Mouse (Mus musculus): Measurements from ENCODE around the gene Sept10.

Gene Sept10

DNA sequence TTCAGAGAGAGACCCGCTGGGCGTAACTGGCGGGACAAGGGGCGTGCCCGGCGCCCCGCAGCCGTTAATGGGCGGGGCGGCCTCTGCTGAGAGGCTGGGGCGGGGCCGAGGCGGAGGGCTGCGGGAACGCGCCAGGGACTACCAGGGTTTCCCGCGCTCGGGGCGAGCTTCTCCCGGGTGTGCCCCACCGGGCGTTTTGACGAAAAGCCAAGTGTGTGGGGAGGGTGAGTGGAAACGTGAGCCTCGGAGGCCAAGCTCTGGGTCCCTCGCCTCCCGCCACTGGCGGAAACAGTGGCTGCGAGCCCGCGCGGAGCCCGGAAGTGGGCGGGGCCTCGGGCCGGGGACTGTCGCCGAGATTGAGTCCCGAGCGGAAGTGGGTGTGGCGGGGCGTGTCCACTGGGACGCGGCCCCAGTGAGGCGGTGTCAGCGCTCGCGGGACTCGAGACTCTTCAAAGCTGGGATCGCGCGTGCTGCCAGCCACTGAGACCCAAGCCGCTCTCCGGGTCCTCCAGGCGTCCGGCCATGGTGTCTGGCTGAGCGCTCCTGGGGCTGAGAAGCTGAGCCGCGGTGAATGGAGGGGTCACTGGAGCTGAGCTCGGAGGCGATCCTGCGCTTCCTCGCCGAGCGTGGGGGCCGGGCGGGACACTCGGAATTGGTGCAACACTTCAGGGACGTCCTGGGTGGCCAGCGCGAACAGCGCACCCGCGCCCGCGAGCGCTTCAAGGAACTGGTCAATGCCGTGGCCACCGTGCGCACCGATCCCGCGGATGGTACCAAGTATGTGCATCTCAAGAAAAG, at the start of gene Sept10, which contains the start of gene Sowahc:
Gene Sept10 (minus strand): TSS at position 375 of the 798 bp plus-strand sequence.
Gene Sowahc (plus strand): TSS at position 481 of the 798 bp plus-strand sequence.
- DNase-seq (ENCODE audit: low read depth in 1 of 2, low spot score in 2 of 2) = peak; percentile 94 to 98

DNA sequence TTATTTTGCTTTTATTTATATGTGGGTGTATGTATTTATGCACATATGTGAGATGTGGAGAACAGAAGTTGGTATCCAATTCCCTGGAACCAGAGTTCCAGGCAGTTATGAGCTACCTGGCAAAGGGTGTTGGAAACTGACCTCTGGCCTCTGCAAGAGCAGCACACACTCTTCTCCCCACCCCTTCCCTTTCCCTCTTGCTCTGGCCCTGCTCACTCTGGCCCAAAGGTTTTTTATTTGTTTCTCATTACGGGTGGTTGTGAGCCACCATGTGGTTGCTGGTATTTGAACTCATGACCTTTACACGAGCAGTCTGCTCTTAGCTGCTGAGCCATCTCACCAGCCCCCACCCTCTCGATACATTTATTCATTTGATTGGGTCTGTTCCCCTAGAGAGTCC, 47.1 kb upstream of the Sept10 start:
- no peak for DNase-seq (ENCODE audit: low read depth in 1 of 2, low spot score in 2 of 2)

DNA sequence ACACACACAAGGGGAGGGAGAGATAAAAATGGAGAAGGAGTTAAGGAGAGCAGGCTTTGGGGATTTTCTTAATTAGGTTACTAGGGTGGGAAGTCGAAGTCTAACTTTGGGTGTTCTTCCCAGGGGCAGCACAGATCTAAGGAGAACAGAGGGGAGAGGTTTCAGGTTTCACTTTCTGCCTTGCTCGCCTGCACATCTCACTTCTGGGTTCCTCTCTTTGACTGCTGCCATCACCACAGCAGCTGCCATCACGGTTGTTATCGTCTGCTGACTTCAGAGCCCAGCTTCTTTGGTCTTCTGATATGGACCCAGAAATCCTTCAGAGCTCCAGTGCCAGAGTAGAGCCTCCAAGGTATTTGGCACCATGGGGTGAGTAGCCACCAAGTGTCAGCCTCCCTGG, 46.5 kb upstream of the Sept10 start:
- DNase-seq (ENCODE audit: low read depth in 1 of 2, low spot score in 2 of 2) = no peak

DNA sequence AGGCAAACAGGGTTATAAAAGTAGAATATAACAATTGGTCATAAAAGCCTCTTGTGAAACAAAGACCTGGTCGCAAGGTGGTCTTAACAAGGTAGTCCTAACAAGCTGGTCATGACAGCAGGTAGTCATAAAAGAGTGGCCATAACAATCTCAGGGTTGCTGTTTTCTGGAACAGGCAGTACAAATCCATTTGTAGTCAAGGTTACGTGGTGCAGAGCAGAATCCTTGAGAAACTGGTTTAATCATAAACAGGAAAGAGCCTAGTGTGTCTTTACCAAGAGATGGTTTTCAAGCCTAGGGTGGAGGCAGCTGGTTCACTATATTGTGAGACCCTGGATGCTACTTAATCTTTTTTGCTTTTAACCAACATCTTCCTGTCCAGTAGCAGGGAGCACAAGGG, 45.6 kb upstream of the Sept10 start:
- DNase-seq (ENCODE audit: low read depth in 1 of 2, low spot score in 2 of 2) = no peak

DNA sequence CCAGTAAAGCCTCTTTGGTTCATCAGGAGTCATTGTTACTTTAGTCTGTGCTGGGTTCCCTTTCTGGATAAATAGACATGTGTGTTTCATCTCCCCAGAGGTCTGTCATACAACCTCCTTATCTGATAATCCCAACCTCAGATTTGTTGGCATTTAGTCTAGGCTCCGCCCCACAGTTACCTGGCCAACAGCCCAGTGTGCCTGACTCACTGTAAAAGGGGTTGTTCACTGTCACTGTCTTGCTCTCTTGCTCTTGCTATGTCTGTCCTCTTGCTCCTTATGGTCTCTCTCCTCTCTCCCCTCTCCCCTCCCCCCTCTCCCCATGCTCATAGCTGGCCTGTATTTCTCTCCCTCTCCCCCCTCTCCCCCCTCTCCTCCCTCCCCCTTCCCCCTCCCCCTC, 44.5 kb upstream of the Sept10 start:
- DNase-seq (ENCODE audit: low read depth in 1 of 2, low spot score in 2 of 2) = no peak

DNA sequence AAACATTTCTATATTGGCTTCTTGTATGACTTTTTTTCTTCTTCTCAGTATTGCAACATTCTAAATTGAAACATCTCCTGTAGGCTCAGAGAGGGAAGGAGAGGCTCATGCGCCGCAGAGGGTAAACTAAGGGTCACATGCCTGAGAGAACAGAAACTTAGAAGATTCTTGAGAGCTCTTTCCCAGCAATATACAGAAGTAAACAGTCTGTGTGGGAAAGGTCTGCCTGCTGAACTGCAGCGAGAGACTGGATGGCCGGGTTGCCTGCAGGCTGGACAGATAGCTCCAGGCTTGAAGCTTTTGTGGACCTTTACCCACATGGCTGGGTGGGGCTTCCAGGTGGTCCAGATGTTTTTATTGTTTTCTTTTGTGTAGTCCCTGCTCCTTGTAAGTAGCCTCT, 44.0 kb upstream of the Sept10 start:
- DNase-seq (ENCODE audit: low read depth in 1 of 2, low spot score in 2 of 2) = peak; percentile 42 to 49

DNA sequence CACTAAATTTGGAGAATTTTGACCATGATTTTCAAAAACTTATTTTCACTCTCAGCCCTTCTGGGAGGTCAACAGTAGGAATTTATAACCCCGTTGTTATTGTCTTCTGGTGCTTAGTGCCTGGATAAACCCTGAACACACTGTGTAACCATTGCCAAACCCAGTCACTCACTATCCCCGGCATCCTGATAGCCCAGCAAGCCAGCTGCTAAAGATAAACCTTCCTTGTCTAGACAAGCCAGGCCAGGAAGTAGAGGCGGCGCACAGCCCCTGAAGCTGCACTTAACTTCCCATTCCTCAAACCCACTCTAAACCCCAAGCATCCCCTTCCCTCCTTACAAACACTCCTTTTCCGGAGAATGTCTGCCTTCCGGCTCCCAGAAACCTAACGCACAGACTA, 43.4 kb upstream of the Sept10 start:
- no peak for DNase-seq (ENCODE audit: low read depth in 1 of 2, low spot score in 2 of 2)

DNA sequence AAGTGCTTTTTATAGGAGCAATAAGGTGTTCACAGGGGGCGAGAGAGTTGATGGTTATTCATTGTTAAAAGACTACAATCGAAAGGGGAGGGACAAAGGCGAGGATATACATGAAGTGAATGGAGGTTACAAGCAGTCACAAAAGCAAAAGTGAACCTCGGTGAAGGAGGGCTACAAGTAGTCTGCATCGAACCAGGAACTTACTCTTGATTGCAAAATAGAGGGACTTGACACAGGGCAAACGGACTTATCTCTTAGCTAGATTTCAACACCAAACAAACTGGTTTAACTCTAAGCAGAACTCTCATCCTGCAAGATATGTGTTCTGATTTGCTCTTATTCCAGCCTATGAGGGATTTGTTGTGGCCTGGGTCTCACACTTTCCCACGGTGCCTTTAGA, 41.3 kb upstream of the Sept10 start:
- no peak for DNase-seq (ENCODE audit: low read depth in 1 of 2, low spot score in 2 of 2)

DNA sequence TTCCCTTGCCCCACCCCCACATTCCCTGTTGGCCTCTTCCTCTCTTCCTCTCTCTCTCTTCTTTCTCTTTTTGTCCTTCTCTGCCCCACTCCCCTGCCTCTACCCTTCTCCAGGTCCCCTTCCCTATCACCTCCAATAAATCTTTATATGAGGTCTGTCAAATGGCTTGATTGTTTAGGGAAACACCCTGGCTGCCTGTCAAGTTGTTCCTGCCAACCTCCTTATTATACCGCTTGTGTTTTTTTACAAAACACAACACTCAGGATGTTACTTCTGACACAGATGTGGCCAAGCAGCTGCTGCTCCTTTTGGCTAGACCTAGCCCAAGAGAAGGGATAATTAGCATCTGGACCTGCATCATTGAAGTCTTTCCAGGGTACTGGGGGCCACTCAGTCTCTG, 40.4 kb upstream of the Sept10 start:
- no peak for DNase-seq (ENCODE audit: low read depth in 1 of 2, low spot score in 2 of 2)

DNA sequence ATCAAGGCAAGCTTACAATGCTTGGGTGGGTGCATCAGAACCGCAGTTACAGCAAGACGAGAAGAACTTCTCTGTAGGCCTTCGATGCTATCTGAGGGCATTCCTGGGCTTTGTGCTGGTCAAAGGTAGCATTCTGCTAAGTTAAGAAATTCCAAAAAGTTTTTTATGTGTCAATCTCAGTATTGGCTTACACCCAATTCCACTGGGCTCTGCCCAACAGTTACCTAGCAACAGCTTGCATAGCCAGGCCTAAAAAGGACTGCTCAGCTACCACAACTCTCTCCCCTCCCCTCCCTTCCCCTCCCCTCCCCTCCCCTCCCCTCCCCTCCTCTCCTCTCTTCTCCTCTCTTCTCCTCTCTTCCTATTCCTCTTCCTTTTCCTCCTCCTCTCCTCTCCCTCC, 40.0 kb upstream of the Sept10 start:
- no peak for DNase-seq (ENCODE audit: low read depth in 1 of 2, low spot score in 2 of 2)

DNA sequence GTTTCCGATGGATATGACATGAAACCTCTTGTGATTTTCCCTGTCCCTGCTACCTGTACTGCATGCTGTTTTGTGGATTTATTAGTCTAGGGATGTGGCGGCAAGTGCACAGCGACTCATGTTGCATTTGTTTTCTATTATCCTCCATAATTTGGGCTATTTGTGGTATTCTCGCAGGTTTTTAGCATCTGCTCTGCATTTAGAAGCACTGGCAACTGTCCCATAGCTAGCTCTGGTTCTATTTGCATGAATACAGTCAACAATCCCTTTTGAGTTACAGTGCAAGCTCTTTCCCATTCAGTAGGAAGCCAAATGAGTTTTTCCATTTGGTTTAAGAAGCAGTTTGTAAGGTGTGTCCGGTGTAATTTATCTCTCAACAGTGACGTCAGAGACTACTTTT, 37.9 kb upstream of the Sept10 start:
- no peak for DNase-seq (ENCODE audit: low read depth in 1 of 2, low spot score in 2 of 2)

DNA sequence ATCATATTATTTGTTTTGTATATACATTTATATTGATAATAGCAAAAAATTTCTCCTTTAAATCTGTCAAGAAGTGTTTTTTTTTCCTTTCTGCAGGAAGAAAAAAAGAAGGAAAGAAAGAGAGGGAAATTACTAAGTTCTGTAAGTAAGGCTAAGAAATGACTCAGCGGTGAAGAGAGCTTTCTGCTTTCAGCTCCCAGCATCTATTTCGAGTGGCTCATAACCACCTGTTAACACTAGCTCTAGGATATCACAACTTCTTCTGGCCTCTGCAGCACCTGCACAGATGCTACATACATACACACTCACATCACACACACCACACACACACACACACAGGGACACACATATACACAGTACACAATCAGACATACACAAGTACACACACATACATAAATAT, 34.9 kb upstream of the Sept10 start:
- no peak for DNase-seq (ENCODE audit: low read depth in 1 of 2, low spot score in 2 of 2)

DNA sequence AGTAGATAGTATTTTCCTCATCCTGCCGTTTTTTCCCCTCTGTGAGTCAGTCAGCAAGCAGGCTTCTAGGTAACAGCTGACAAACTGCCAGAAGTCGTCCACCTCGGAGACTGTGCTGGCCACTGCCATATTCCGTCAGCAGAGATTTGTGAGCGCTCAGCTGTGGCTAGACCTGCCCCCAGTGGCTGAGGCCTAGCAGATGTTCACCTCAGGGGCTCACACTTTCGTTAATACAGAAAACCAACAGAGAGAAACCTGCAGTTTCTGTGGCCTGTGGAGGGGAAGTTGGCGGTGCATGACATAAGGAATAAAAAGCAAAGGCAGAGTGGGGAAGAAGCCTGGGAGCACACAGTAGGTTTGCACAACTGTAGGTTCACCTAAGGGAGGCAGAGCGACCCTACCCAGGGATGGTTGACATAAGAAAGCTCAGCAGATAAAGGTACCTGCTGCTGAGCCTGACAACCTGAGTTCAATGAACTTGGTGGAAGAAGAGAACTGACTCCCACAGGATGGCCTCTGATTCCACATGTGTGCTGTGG, 32.0 kb upstream of the Sept10 start:
- DNase-seq (ENCODE audit: low read depth in 1 of 2, low spot score in 2 of 2) = no peak

DNA sequence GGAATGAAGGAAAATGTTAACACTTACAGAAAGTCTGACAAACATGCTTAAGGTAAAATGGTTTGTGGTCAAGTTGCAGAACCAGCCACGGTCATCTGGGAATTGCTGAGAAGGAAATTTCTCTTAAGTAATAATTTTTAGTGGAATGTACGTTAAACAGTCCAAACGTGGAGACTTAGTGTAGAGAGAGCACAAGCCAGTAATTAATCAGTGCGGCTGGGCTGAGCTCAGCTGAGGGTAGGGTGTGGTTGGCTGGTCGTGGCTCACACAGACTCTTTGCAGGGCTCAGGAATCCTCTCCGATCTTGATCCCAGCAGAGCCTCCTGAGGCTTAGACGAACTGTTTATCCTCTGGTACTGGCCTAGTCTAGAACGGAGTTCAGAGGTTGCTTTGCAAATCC, 30.7 kb upstream of the Sept10 start:
- no peak for DNase-seq (ENCODE audit: low read depth in 1 of 2, low spot score in 2 of 2)

DNA sequence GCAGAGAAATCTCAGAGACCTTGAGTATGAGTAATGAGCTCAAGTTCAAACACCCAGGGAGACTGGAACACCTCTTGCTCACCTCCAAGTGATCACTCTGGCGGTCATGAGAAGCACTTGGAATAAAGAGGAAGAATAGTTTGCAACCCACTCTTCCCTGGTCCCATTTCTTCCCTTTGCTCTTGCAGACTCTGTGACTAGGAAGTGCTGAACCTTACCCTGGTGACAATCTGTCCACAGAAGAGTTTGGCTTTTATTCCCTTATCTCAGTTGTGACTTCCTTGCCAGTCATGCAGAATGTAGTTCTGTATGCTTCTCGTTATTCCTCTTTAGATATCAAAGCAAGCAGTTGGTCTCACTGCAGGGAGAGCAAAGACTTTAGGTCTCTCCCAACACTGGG, 30.3 kb upstream of the Sept10 start:
- DNase-seq (ENCODE audit: low read depth in 1 of 2, low spot score in 2 of 2) = no peak

DNA sequence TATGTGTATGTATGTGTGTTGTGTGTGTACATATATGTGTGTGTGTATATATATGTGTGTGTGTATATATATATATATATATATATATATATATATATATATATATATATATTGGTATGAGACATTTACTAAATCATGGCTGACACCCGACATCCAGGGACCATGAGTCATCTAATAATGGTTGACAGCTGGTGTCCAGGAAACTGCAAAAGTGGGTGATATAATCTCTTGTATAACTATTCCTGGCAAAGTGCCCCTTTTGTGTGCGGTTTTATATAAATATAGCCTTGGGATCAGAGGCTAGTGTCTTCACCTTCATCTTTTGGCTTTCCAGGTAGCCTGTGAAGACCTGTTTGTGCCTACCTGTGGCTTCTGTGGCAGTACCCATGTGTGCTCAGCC, 29.0 kb upstream of the Sept10 start:
- no peak for DNase-seq (ENCODE audit: low read depth in 1 of 2, low spot score in 2 of 2)

DNA sequence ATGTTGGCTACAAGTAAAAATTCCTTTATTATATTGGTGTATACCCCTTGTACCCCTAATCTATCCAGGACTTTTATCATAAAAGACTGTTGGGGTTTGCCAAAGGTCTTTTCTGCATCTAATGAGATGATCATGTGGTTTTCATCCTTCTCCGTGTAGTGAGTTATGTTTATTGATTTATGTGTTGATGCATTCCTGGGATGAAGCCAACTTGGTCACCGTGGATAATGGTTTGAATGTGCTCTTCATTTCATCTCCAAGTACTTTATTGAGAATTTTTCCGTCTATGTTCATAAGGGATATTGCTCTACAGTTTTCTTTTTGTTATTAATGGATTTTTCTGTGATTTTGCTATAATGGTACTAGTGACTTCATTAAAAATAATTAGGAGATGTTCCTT, 27.9 kb upstream of the Sept10 start:
- no peak for DNase-seq (ENCODE audit: low read depth in 1 of 2, low spot score in 2 of 2)

DNA sequence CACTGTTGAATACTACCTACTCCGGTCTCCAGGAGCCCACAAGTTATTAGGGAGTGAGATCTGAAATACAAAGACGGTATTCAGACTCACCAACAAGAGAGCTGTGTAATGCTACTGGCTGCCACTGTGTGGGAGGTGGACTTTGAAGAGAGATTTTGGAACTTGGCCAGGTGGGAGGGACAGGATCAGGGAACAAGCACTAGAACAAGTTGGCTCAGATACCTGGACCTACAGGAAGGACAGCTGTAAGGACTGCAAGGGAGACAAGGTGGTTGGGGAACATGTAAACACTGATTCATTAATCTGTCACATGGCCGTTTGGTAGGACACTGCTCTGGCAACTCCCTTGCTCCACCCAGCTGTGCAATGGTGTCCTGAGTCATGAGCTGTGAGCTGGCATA, 19.5 kb upstream of the Sept10 start:
- no peak for DNase-seq (ENCODE audit: low read depth in 1 of 2, low spot score in 2 of 2)

DNA sequence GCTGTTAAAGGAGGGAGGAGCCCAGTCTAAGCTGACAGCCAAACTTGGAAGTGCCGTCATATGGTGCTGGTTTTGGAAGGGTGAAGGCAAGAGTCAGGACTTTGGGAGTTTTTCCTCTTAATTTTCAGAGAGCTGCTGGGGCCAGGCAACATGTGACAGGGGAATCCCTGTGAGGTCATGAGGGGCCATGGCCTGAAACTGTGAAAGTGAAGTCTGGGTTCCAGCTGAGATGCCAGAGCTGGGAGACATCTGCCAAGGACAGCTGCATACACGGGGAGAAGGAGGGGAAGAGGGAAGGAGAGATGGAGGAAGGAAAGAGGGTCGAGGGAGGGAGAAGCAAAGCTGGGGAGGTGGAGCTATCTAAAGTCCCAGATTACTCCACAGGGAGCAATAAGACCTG, 16.1 kb upstream of the Sept10 start:
- DNase-seq (ENCODE audit: low read depth in 1 of 2, low spot score in 2 of 2) = no peak

DNA sequence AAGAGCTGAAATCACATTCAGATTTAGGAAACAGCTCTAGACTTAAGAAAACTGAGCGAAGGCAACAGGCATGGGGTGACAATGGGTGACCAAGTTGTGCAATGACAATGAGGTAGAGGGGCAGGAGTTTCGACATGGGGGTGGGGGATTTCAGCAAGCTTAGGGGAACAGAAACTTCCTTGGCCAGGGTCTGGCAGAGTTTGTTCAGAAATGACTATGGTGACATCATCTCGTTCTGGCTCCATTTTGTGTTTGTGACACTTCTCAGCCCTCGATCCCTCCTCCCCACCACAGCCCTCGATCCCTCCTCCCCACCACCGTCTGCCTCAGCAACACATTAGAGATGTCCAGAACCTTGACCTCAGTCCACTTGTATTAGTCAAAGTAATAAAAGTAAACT, 14.8 kb upstream of the Sept10 start:
- DNase-seq (ENCODE audit: low read depth in 1 of 2, low spot score in 2 of 2) = peak; percentile 73 to 77

DNA sequence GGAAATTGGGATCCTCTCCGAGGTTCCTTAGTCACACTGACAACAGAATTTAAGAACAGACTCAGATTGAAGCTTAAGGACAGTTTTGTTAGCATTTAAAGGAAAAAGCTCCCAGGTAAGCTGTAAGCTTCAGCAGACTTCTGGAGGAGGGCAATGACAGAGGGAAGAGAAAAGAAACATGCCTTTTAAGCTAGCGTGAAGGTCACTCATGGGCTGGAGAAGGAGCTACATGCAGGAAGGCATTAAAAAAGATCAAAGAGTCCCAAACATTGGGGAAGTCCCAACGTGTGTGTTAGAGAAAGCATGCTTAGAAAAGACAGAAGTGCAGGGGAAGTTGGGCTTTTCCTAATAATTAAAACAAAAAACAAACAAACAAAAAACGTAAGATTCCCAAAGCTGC, 14.2 kb upstream of the Sept10 start:
- no peak for DNase-seq (ENCODE audit: low read depth in 1 of 2, low spot score in 2 of 2)

DNA sequence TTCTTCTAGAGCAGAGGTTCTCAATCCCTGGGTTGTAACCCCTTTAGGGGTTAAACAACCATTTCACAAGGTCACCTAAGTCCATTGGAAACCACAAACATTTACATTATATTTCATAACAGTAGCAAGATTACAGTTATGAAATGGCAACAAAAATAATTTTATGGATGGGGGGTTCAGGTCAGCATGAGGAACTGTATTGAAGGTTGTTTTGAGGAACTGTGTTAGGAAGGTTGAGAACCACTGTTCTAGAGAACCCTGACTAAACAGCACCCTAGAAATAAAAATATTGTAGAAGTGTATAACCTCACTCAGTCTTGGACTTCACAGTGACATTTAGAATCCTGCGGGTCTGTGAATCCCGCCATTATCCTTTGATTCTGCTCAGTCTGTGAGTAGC, 13.6 kb upstream of the Sept10 start:
- no peak for DNase-seq (ENCODE audit: low read depth in 1 of 2, low spot score in 2 of 2)

DNA sequence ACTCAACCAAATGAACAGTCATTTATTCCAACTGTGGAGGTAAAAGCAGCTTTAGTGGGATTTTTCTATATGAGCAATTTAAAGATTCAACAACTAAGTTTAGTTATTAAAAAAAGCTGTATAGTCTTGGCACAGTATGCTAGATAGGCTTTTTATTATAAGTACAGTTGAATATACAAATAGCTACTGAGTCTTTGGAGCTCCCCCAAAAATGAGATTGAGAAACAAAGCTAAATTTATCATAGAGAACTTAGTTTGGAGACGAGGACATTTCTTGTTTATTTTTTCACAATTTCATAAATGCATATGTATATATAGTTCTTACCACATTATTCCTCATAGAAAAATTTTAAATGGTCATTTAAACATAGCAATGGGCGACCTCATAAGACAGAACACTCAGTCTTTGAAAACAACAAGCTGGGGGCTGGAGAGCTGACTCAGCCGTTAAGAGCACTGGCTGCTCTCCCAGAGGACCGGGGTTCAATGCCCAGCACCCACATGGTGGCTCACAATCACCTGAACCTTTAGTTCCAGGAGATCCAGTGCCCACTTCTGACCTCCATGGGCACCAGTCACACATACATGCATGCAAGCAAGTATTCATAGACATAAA, 7.7 kb upstream of the Sept10 start:
- no peak for DNase-seq (ENCODE audit: low read depth in 1 of 2, low spot score in 2 of 2)
